Mouse (Mus musculus): ENCODE results near the gene Mcrip1. TPM values are rescaled to one million over a fixed set of nuclear protein-coding genes. Genes with fewer than 3 reads are reported as not detected.

Gene Mcrip1
- 167 and 191 TPM in 2 replicates for polyA plus RNA-seq (2012; rRNA removed)

GRCm38 (mm10) chr11:120549168-120549945 is at the start of gene Mcrip1:
Gene Mcrip1 (minus strand): TSS chr11:120549727.
- Histone ChIP-seq H3K36me3 (ENCODE audit: control insufficient read depth, insufficient read depth, low read length) (peaks cover 3% of the 10 kb centered on the region), H3K27me3 (ENCODE audit: control insufficient read depth, insufficient read depth, low read length) (no peaks in the 10 kb centered on the region), H3K4me3 (ENCODE audit: control insufficient read depth, insufficient read depth, low read length) (peak within 1 kb of the TSS; percentile 81), H3K4me1 (replicated peaks; ENCODE audit: control insufficient read depth, insufficient read depth, low read length) (peaks cover 24% of the 10 kb centered on the region), H3K27ac (ENCODE audit: control insufficient read depth, insufficient read depth, low read length) (peak within 1 kb of the TSS; percentile 29; the same call in 1 of the 2 replicates)
- DNase-seq: peak; percentile 96
- TF ChIP-seq CTCF (IDR thresholded peaks at IDR 0.05; ENCODE audit: borderline replicate concordance, control insufficient read depth, extremely low read depth, insufficient read depth, low read length, poor library complexity): no peak
- peak; percentile 74 for TF ChIP-seq POLR2A (IDR thresholded peaks at IDR 0.05; ENCODE audit: control insufficient read depth, extremely low read depth, insufficient read depth, low read length, poor library complexity)
- under 1% methylated on average over 78 of the region's 87 CpGs for WGBS

- Histone ChIP-seq H3K4me3 (ENCODE audit: control insufficient read depth, insufficient read depth, low read length) (peak overlapping the region; percentile 46), H3K4me1 (replicated peaks; ENCODE audit: control insufficient read depth, insufficient read depth, low read length) (peaks cover 27% of the 10 kb centered on the region), H3K36me3 (ENCODE audit: control insufficient read depth, insufficient read depth, low read length) (peaks cover 24% of the 10 kb centered on the region), H3K27me3 (ENCODE audit: control insufficient read depth, insufficient read depth, low read length) (no peaks in the 10 kb centered on the region), H3K27ac (ENCODE audit: control insufficient read depth, insufficient read depth, low read length) (peak overlapping the region; percentile 55; the same call in 1 of the 2 replicates)
- 61% methylated on average over 17 of the region's 17 CpGs for WGBS
- no peak for DNase-seq
- TF ChIP-seq CTCF (IDR thresholded peaks at IDR 0.05; ENCODE audit: borderline replicate concordance, control insufficient read depth, extremely low read depth, insufficient read depth, low read length, poor library complexity) (no peak), POLR2A (IDR thresholded peaks at IDR 0.05; ENCODE audit: control insufficient read depth, extremely low read depth, insufficient read depth, low read length, poor library complexity) (no peak)
Measured at GRCm38 (mm10) chr11:120598990-120599549, 49.5 kb upstream of the Mcrip1 start.

DNA sequence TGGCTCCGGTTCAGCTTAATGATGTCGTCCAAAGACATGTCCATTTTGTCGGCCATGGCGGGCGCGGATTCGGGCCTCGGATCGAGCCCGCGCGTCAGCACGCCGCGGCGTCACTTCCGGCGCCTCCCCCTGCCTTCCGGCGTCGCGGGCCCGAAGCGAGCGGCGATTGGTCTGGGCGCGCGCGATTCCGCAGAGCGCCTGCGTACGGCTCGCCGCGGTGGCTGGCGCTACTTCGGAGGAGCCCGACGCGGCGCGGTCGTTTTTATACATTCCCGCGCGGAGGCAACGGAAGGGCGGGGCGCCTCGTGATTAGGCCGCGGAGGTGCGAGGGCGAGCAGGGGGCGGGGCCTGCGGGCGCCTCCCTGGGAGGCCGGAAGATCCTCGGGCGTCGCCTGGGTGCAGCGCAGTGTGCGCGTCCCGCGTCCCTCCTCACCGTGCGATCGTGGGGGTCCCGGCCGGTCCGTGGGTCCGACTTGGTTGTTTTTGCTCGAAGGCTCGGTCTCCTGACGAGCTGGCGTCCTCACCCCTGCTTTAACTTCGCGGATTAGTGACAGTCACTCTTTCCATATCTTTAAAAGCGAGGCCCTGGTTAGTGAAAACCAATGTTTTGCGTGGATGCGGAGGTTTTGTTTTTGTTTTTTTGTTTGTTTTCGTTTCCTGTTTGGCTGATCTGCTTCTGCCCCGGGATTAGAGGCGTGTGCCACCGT is 48.9 kb upstream of the Mcrip1 start, which contains the start of the genes Alyref and Anapc11:
Alyref (minus strand) TSS at position 83 of the 707 bp plus-strand sequence.
Anapc11 (plus strand) TSS at position 139 of the 707 bp plus-strand sequence.
- Histone ChIP-seq H3K4me3 (ENCODE audit: control insufficient read depth, insufficient read depth, low read length) (peak within 1 kb of the TSS; percentile 85), H3K36me3 (ENCODE audit: control insufficient read depth, insufficient read depth, low read length) (peaks cover 24% of the 10 kb centered on the region), H3K27ac (ENCODE audit: control insufficient read depth, insufficient read depth, low read length) (peak within 1 kb of the TSS; percentile 55), H3K4me1 (replicated peaks; ENCODE audit: control insufficient read depth, insufficient read depth, low read length) (peaks cover 27% of the 10 kb centered on the region), H3K27me3 (ENCODE audit: control insufficient read depth, insufficient read depth, low read length) (no peaks in the 10 kb centered on the region)
- TF ChIP-seq POLR2A (IDR thresholded peaks at IDR 0.05; ENCODE audit: control insufficient read depth, extremely low read depth, insufficient read depth, low read length, poor library complexity): peak; percentile 83
- TF ChIP-seq CTCF (IDR thresholded peaks at IDR 0.05; ENCODE audit: borderline replicate concordance, control insufficient read depth, extremely low read depth, insufficient read depth, low read length, poor library complexity): peak; percentile 59; the same call in 1 of the 2 replicates
- under 1% methylated on average over 88 of the region's 88 CpGs for WGBS
- DNase-seq: peak; percentile 94

DNA sequence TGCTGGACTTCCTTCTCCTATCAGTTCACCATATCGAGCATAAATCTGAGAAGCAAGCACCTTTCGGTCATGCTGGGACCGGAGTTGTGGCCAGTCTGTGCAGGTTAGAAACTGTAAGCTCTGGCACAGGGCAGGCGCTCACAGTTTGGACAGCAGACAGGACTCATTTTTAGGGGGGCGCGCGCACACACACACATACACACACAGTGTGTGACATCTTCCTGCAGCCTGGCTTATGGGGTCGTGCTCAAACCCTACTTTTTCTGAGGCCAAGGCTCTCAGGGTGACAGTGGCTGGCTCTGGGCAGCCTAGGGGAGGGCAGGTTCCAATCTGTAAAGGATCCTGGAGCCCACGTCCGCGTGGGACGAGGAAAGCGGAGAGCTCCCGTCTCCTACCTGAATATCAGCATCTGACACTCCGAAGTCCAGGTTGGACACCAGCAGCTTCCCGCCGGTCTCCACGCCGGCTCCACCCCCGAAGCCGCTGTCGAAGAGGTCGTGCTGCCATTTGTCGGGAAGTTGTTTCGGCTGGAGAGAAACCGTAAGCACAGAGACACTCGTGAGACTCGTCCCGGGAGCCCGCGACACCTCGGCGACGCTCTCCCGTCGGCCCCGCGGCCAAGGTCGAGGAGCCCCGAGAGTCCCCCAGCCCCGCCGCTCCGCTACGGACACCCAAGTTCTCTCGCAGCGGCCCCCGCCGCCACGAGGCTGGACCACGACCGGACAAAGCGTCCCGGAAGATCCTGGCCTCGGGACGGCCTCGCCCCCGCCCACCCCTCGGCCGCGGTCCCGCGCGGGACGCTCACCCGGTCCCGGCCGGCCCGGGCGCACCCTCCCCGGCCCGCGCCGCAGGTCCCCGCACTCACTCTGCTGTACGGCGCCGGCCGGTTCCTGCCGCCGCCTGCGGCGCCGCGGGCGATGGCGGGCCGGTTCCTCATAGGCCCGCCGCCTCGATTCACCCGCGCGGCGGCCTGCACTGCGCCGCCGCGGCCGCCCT is 48.0 kb upstream of the Mcrip1 start:
- H3K4me3 ChIP-seq (ENCODE audit: control insufficient read depth, insufficient read depth, low read length): peak overlapping the region; percentile 85
- peaks cover 31% of the 10 kb centered on the region for H3K36me3 ChIP-seq (ENCODE audit: control insufficient read depth, insufficient read depth, low read length)
- no peak for DNase-seq

GRCm38 (mm10) chr11:120588531-120588930 is 39.0 kb upstream of the Mcrip1 start:
- no peak overlapping the region for H3K4me3 ChIP-seq (ENCODE audit: control insufficient read depth, insufficient read depth, low read length)
- no peak for TF ChIP-seq POLR2A (IDR thresholded peaks at IDR 0.05; ENCODE audit: control insufficient read depth, extremely low read depth, insufficient read depth, low read length, poor library complexity)
- TF ChIP-seq CTCF (IDR thresholded peaks at IDR 0.05; ENCODE audit: borderline replicate concordance, control insufficient read depth, extremely low read depth, insufficient read depth, low read length, poor library complexity): no peak
- 87% methylated on average over 6 of the region's 6 CpGs for WGBS
- no peak overlapping the region for H3K27ac ChIP-seq (ENCODE audit: control insufficient read depth, insufficient read depth, low read length)
- DNase-seq: no peak
- H3K4me1 ChIP-seq (replicated peaks; ENCODE audit: control insufficient read depth, insufficient read depth, low read length): no peaks in the 10 kb centered on the region
- H3K36me3 ChIP-seq (ENCODE audit: control insufficient read depth, insufficient read depth, low read length): peaks cover 53% of the 10 kb centered on the region
- H3K27me3 ChIP-seq (ENCODE audit: control insufficient read depth, insufficient read depth, low read length): no peaks in the 10 kb centered on the region

More for the DNA sequence above, 48.0 kb upstream of the Mcrip1 start:
- Histone ChIP-seq H3K27ac (ENCODE audit: control insufficient read depth, insufficient read depth, low read length) (no peak overlapping the region), H3K27me3 (ENCODE audit: control insufficient read depth, insufficient read depth, low read length) (no peaks in the 10 kb centered on the region), H3K4me1 (replicated peaks; ENCODE audit: control insufficient read depth, insufficient read depth, low read length) (peaks cover 27% of the 10 kb centered on the region)
- TF ChIP-seq POLR2A (IDR thresholded peaks at IDR 0.05; ENCODE audit: control insufficient read depth, extremely low read depth, insufficient read depth, low read length, poor library complexity): no peak
- no peak for TF ChIP-seq CTCF (IDR thresholded peaks at IDR 0.05; ENCODE audit: borderline replicate concordance, control insufficient read depth, extremely low read depth, insufficient read depth, low read length, poor library complexity)
- 3% methylated on average over 98 of the region's 99 CpGs for WGBS

Data from thymus, adult 2 months (tissue).